Mouse (Mus musculus) cerebral cortex, adult 2 months (tissue): Measurements from ENCODE around the gene Chm.

ENCODE experiments used
- whole genome bisulfite sequencing: fragments of 180-500 bp; shearing (Covaris S2); methylation state at CpG from one replicate; pipeline ENCODE4 v1.1.7; 2018; 5-methylcytosine and 5-hydroxymethylcytosine counted together

Chm gene

GRCm38 (mm10) chrX:113185230-113185985, at the start of gene Chm:
Chm (minus strand) TSS chrX:113185517.
- 2% methylated on average over 21 of the region's 21 CpGs for WGBS

- 36% methylated on average over 2 of the region's 2 CpGs for WGBS
These were observed 8.6 kb upstream of the Chm start for GRCm38 (mm10) chrX:113193901-113194300.

- 1% methylated on average over 17 of the region's 17 CpGs for WGBS
These were observed 618 bp downstream of the Chm start for GRCm38 (mm10) chrX:113184569-113185229.

DNA sequence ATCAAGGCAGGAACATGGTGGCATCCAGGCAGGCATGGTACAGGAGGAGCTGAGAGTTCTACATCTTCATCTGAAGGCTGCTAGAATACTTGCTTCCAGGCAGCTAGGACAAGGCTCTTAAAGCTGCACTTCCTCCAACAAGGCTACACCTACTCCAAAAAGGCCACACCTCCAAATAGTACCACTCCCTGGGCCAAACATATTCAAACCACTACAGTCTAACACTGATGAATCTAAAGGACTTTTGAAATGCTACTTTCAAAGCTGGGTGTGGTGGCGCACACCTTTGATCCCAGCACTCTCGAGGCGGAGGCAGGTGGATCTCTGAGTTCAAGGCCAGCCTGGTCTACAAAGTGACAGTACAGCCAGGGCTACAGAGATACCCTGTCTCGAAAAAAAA, 4.5 kb downstream of the Chm start:
- 95% methylated on average over 4 of the region's 4 CpGs for WGBS

DNA sequence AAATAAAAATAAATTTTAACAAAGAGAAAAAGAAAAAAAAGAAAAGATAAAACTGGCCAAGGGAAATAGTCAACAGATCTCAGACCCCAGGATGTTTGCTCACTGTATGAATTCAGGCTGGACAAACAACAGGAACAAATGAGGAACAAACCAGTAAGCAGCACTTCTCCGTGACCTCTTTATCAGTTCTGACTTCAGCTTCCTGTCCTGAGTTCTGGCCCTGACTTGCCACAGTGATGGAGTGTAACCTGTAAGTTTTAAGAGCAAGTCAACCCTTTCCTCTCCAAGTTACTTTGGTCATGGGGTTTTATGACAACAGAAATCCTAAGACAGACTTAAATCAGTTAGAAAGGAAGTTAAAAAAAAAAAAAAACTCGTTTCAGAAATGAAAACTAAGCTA, 12.6 kb downstream of the Chm start:
- WGBS = 63% methylated on average over 2 of the region's 2 CpGs

GRCm38 (mm10) chrX:113172271-113172670, 13.0 kb downstream of the Chm start:
- 61% methylated on average over 1 of the region's 1 CpGs for WGBS

GRCm38 (mm10) chrX:113160268-113160860, 25.0 kb downstream of the Chm start:
- 81% methylated on average over 3 of the region's 3 CpGs for whole genome bisulfite sequencing

DNA sequence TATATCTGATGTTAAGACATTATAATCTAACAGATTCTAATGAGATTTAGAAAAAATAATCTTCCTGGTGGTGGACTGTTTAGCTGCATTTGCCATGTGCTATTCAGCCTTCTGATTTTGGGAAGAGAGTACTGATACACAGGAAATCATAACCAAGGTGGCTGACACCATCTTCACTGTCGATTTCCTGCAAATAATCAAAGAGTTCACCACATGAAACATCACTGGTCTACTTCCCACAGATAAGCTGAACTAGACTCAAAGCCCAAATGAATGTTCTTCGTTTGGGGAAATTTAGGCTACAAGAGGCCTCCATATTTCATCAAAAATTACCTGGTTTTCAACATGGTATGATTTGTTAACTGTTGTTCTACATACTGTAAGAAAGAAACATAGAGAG, 101.1 kb downstream of the Chm start:
- 89% methylated on average over 2 of the region's 2 CpGs for WGBS

GRCm38 (mm10) chrX:113076053-113076452, 109.3 kb downstream of the Chm start:
- WGBS = 90% methylated on average over 2 of the region's 2 CpGs

- WGBS = 86% methylated on average over 4 of the region's 4 CpGs
These were observed 110.5 kb downstream of the Chm start for GRCm38 (mm10) chrX:113074823-113075222.

DNA sequence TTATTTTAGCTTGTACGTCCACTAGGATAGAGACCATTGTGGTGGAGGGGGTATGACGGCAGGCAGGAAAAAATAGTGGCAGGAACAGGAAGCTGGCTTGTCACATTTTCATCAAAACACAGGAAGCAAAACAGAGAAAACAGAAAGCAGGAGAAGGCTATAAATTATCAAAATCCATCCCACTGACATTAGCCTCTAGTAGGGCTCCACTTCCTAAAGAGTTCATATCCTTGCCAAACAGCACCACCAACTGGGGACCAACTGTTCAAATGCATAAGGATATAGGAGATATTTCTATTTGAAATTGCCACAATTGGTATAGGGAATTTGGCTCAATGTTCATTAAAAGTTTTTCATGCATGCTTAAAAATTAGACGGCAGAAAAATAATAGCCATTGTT, 181.7 kb downstream of the Chm start:
- WGBS = 76% methylated on average over 3 of the region's 3 CpGs

DNA sequence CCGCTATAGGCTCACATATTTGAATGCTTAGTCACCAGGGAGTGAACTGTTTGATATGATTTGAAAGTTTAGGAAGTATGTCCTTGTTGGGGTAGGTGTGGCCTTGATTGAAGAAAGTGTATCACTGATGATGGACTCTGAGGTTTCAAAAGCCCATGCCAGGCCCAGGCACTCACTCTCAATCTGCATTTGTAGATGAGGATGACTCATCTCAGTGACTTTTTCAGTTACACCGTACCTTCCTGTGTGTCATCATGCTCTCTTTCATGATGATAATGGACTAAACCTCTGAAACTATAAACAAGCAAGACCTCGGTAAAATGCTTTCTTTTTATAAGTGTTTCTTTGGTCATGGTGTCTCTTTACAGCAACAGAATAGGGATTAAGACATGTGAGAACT, 183.1 kb downstream of the Chm start:
- 59% methylated on average over 3 of the region's 3 CpGs for WGBS
